Mouse (Mus musculus) kidney, adult 2 months (tissue): ENCODE results near the gene Pxt1.

ENCODE experiments used
- CTCF ChIP-seq: fragments of 200-500 bp; conservative IDR thresholded peaks from 2 replicates; pipeline ENCODE4 v1.5.1; 2011; ENCODE audit warnings: low read depth, mild to moderate bottlenecking, control low read depth, low read length, moderate library complexity, mixed read lengths; ENCODE audit not compliant: insufficient read depth, insufficient read length
- POLR2A ChIP-seq: fragments of 200-500 bp; IDR thresholded peaks from one replicate; pipeline ENCODE4 v1.6.1; 2011; ENCODE audit warnings: low read depth, low read length, control low read depth

- TF ChIP-seq CTCF (no peak), POLR2A (no peak)
These were observed 28.5 kb downstream of the Pxt1 start, which contains the start of gene 4930539E08Rik for GRCm38 (mm10) chr17:28915060-28915628.
